Mouse (Mus musculus): ENCODE results near the gene Lamc3.
A peak's percentile ranks its signal among the peaks of the same experiment; 100 is the strongest.

The Lamc3 gene

DNA sequence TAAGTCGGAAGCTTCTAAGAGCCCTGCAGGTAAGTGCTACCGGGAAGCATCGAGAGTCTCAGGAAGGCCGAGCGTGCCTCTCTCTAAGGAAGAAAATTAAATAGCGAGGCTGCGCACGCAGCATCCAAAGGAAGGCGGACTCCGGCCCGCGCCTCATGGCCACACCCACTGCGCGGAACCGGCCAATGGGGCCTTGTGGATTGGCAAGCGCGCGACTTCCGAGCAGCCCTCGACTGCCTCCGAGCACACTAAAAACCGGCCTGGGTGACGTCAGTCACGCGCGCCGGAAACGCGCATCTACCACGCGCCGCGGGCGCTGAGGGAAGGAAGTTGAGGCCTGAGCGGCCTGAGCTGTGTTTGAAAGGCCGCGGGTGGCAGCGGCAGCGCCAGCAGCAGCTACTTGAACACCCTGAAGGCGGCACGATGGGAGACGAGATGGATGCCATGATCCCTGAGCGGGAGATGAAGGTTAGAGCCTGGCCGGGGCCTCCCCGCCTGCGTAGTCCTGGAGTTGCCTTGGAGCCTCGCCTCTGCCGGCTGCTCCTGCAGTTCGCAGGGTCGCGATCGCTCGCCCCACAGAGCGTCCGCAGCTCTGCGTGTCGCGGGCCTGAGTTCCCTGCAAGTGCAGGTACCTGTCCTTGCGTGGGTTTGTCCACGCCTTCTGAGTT, 87.2 kb downstream of the Lamc3 start, which contains the start of gene Nup214:
Nup214 (plus strand) TSS at position 296 of the 668 bp plus-strand sequence.
- peak; percentile 96 for DNase-seq (ENCODE audit: low read depth, low spot score)

DNA sequence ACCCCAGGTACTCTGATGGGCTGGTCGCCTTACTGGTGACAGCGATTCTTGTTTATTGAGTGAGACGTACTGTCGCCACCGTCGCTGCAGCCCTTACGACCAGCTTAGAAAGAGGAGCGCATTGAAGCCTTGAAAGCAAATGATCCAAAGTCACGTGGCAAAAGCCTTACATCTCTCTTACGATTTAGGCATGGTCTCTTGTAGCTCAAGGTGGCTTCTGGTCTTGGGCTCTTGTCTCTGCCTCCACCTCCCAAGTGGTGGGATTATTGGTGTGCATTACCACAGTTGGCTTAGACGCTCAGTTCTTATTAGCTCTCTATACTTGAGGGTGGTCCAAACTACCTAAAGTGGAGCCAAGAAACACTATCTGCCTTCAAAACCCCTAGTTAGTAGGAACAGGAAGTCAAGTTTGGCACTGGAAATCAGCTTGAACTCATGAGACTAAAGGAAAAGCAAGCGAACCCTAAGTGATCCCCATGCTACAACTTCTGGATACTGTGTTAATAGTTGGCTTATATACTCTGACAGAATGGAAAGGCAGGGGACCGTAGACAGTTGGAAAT, 87.8 kb downstream of the Lamc3 start:
- DNase-seq (ENCODE audit: low read depth, low spot score), result no peak

DNA sequence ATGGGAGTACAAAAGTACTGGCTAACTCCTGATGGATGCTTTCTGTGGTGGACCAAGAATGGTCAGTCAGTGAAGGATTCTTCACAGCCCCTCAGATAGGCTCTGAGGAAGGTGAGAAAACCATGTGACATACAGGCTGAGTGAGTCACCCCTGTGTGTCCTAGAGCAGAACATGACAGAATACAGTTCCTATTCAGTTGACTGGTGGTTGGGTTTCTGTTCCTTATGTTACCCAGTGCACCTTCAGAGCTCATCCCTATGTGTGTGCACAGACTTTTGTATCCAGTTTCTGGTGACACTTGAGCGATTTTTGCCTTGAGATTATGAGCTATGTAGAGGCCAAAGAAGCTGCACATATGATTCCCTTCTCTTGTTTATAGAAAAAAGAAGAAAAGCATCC, 100.7 kb downstream of the Lamc3 start:
- DNase-seq (ENCODE audit: low read depth, low spot score), result no peak

DNA sequence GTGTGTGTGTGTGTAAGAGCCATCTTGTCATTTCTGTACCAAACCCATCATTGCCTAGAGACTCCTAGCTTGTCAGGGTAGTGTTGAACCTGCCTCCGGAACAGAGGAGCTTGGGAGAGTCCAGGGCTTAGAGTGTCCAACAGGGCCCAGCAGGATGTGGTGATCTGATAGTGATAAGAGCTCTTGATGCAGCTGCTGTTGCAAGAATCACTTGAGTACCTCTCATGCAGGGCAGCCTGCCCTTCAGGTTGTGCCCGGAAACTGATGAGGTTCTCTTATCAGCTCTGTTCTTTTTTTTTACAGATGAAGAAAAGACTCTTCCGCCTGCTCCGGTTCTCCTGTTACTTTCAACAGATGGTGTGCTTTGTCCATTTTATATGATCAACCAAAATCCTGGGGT, 103.9 kb downstream of the Lamc3 start:
- DNase-seq (ENCODE audit: low read depth, low spot score), result no peak

DNA sequence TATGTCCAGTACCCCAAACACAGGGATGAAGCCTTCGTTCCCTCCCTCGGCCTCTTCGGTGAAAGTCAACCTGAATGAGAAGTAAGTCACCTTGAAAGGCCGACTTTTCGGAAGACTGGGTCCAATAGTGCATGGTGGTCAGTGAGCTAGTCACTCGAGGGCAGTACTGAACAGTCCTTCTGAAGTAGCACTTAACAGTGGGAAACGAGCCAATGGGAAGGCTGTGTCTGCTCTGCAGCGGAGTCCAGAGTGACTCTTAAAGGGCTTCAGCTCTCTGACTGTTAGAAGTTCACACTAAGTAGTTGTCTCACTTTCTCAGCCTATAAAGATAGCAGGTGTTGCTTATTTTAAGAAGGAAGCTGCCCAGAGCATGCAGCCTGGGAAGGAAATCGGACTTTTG, 107.8 kb downstream of the Lamc3 start:
- DNase-seq (ENCODE audit: low read depth, low spot score), result no peak

DNA sequence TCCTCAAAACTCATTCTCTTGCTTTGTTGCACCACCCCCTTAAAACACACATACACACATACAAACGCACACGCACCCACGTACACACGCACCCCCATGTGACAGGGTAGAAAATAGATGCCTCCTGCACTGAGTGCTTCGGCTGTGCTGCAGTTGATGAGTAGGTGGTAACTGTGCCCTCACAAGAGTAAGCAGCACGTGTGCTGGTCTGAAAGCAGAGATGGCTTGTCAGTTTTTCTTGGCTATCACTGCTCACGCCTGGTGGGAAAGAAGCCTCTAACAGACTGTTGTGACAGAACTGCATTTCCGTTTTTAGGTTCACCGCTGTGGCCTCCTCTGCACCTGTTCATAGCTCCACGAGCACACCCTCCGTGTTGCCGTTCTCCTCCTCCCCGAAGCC, 109.0 kb downstream of the Lamc3 start:
- DNase-seq (ENCODE audit: low read depth, low spot score), result no peak

All from retina, adult 2 months (tissue).